Mouse (Mus musculus) limb, embryonic 14.5 days (tissue): ENCODE results near the gene Asprv1. TPM values are rescaled to one million over a fixed set of nuclear protein-coding genes. Genes with fewer than 3 reads are reported as not detected.

Experiments used
- ATAC-seq: fragments of 200-750 bp; cut with Nextera tagmentation; 2 replicates; pipeline ENCODE4 v1.8.0; 2017; ENCODE audit warnings: low read depth, moderate number of reproducible peaks, moderate TSS enrichment; ENCODE audit not compliant: low FRiP score
- DNase-seq: peaks from one replicate; pipeline ENCODE4 v3.0.0-alpha.2; 2015; ENCODE audit warnings: low spot score
- H3K27ac ChIP-seq: fragments of 300-500 bp; sonication (generic); replicated peaks from 2 replicates; pipeline ENCODE4 v1.5.1; 2014; ENCODE audit warnings: low read depth, mild to moderate bottlenecking, low read length, moderate library complexity, mixed read lengths
- H3K27me3 ChIP-seq: fragments of 300-500 bp; sonication (generic); 2 replicates; pipeline ENCODE4 v1.6.1; 2014; ENCODE audit warnings: low read length, mixed read lengths; ENCODE audit not compliant: control insufficient read depth, insufficient read depth
- H3K36me3 ChIP-seq: fragments of 300-500 bp; sonication (generic); 2 replicates; pipeline ENCODE4 v1.6.1; 2014; ENCODE audit warnings: mild to moderate bottlenecking, low read length, moderate library complexity, mixed read lengths; ENCODE audit not compliant: control insufficient read depth, insufficient read depth
- H3K4me1 ChIP-seq: fragments of 300-500 bp; sonication (generic); 2 replicates; pipeline ENCODE4 v1.6.1; 2014; ENCODE audit warnings: antibody characterized with exemption, low read length, mixed read lengths; ENCODE audit not compliant: control insufficient read depth, insufficient read depth
- H3K4me2 ChIP-seq: fragments of 300-500 bp; sonication (generic); replicated peaks from 2 replicates; pipeline ENCODE4 v1.6.1; 2014; ENCODE audit warnings: low read depth, mild to moderate bottlenecking, low read length, moderate library complexity; ENCODE audit not compliant: severe bottlenecking
- H3K4me3 ChIP-seq: fragments of 300-500 bp; sonication (generic); replicated peaks from 2 replicates; pipeline ENCODE4 v1.5.1; 2014; ENCODE audit warnings: low read length
- H3K9ac ChIP-seq: fragments of 300-500 bp; sonication (generic); 2 replicates; pipeline ENCODE4 v1.6.1; 2014; ENCODE audit warnings: mild to moderate bottlenecking, low read depth, low read length, moderate library complexity; ENCODE audit not compliant: severe bottlenecking
- H3K9me3 ChIP-seq: fragments of 300-500 bp; sonication (generic); 2 replicates; pipeline ENCODE4 v1.6.1; 2016; ENCODE audit warnings: low read length; ENCODE audit not compliant: control insufficient read depth
- POLR2A ChIP-seq: fragments of 200-500 bp; IDR thresholded peaks from 2 replicates; pipeline ENCODE4 v1.8.0; 2012; ENCODE audit warnings: inconsistent platforms, mild to moderate bottlenecking, moderate library complexity, borderline replicate concordance; ENCODE audit not compliant: insufficient read depth, insufficient read length; ENCODE audit errors: extremely low read depth
- WGBS: fragments of 180-500 bp; shearing (Covaris S2); extraction: QIAGEN DNeasy Blood & Tissue Kit; methylation state at CpG from one replicate; pipeline ENCODE4 v1.1.7; 2014; 5-methylcytosine and 5-hydroxymethylcytosine counted together
- polyA plus RNA-seq, 2 experiments: library from polyadenylated mRNA; depleted of rRNA in 1 of 2; stranded (reverse) in 1 of 2; unstranded in 1 of 2; fragments of >200 nt; fragmentation: Nextera tagmentation in 1 of 2; extraction: Ambion mirVana in 1 of 2; gene quantifications; 2 replicates each; pipeline versions ENCODE4 v1.2.1 to v1.2.3; 2012 to 2014

The Asprv1 gene
- polyA plus RNA-seq, 2 experiments: 34.8 to 100.0 TPM

DNA sequence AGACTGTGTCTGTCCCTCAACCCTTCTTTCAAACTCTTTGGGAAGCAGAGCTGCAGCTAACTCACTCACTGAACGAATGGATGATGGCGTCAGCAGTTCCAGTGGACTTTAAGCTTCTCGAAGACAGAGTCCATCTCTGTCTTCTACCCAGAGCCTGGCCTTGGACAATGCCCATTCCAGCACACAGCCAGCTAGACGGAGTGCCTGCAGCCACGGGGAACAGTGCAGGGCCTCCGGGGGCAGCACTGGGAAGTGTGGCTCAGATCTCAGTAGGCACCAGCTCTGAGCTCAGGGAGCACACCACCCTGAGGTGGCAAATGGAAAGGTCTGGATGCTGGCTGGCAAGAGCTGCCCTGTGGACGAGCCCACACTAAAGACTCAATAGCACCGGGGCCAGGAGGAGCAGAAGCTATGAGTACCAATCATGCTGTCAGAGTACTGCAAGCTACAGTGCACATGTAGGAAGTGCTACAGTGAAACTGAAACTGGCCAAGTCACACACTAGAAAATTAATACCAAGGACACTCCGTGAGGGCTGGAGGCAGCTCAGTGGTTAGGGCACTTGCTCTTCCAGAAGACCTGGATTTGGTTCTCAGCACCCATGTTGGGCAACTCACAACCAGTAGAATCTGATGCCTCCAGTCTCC lies 26.4 kb downstream of the Asprv1 start:
- no peak overlapping the region for H3K4me3 ChIP-seq
- DNase-seq (no peak), ATAC-seq (no peak)
- H3K9me3 ChIP-seq: no peaks in the 10 kb centered on the region
- H3K4me2 ChIP-seq: no peak overlapping the region
- no peak for TF ChIP-seq POLR2A
- peaks cover 44% of the 10 kb centered on the region for H3K36me3 ChIP-seq
- no peaks in the 10 kb centered on the region for H3K27me3 ChIP-seq
- H3K27ac ChIP-seq: no peak overlapping the region
- whole genome bisulfite sequencing: 83% methylated on average over 9 of the region's 9 CpGs
- no peak overlapping the region for H3K9ac ChIP-seq
- no peaks in the 10 kb centered on the region for H3K4me1 ChIP-seq

DNA sequence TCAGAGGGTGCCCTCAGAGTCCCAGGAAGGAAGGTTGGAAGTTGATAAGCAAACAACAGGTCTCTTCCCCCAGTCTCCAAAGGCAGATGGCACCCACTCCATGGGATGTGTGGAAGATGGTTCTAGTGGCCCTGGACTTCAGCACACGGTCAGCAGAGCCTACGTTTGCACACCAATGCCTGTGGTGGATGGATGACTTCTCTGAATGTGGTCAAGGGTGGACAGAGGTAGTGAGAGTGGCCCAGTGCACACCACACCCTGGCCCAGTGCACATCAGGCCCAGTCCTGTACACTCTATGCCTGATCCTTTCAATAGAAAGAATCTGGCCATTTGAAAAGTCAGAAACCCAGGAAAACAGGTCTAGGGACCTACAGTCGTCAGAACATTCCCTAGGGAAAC lies 30.5 kb downstream of the Asprv1 start:
- H3K27ac ChIP-seq: no peak overlapping the region
- no peak overlapping the region for H3K4me3 ChIP-seq
- H3K36me3 ChIP-seq: peaks cover 49% of the 10 kb centered on the region
- 87% methylated on average over 3 of the region's 3 CpGs for WGBS
- no peak for TF ChIP-seq POLR2A
- no peak overlapping the region for H3K4me2 ChIP-seq
- ATAC-seq (no peak), DNase-seq (no peak)
- H3K4me1 ChIP-seq: no peaks in the 10 kb centered on the region
- H3K9ac ChIP-seq: no peak overlapping the region
- H3K9me3 ChIP-seq: no peaks in the 10 kb centered on the region
- no peaks in the 10 kb centered on the region for H3K27me3 ChIP-seq

DNA sequence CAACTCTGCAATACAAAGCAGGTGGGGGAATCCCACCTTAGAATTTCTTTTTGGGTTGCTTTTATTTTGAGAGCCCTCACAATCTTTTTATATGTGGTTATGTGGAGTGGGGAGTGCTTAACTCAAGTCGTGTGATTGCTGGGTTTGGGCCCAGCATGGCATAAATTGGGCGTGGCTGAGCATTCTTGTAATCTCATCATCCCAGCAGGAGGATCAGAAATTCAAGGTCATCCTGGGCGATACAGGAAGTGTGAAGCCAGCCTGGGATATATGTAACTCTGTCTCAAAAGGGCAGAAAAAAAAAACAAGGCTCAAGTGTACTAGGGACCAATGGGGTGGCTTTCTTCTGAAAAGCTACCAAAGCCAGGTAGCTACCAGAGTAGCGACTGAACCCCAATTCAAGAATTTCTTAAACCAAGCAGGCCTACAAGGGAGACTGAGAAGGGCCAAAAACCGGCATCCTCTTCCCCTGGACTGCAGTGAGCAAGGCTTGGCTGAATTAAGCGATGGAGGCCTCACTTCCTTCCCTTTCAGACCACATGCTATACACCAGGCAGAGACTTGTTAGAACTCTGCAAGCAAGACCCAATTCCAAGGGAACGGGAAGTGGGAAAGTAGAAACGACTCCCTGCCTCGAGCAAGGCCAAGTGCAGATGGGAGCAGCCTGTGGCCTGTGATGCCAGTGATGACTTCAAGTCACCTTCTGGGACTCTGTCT lies 32.4 kb downstream of the Asprv1 start:
- ATAC-seq: no peak
- H3K4me1 ChIP-seq: no peaks in the 10 kb centered on the region
- H3K27me3 ChIP-seq: no peaks in the 10 kb centered on the region
- H3K27ac ChIP-seq: no peak overlapping the region
- no peaks in the 10 kb centered on the region for H3K9me3 ChIP-seq
- 75% methylated on average over 9 of the region's 9 CpGs for WGBS
- TF ChIP-seq POLR2A: no peak
- H3K9ac ChIP-seq: no peak overlapping the region
- no peak for DNase-seq
- H3K4me2 ChIP-seq: no peak overlapping the region
- H3K36me3 ChIP-seq: peaks cover 49% of the 10 kb centered on the region
- no peak overlapping the region for H3K4me3 ChIP-seq

DNA sequence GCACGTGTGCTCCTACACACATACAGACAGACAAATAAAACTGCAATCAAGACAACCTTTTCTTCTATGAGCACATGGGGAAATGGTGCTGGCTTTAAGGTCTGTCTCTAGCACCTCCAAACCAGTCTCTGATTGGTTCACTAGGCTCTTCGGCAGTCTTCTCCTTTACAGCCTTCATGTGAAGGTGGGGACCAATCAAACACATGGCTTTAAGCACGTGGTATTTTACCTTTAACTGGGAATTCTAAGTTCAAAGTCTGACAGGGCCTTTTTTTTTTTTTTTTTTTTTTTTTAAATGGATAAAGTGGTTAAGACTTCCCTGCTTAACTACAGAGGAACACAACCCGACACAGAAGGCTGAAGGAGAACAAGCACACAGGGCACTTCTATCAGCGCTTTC lies 37.1 kb downstream of the Asprv1 start:
- Histone ChIP-seq H3K27ac (no peak overlapping the region), H3K4me3 (no peak overlapping the region), H3K4me2 (no peak overlapping the region), H3K9me3 (no peaks in the 10 kb centered on the region), H3K27me3 (no peaks in the 10 kb centered on the region), H3K9ac (no peak overlapping the region), H3K4me1 (peaks cover 12% of the 10 kb centered on the region), H3K36me3 (peaks cover 32% of the 10 kb centered on the region)
- WGBS: 60% methylated on average over 5 of the region's 5 CpGs
- TF ChIP-seq POLR2A: no peak
- ATAC-seq (no peak), DNase-seq (no peak)

DNA sequence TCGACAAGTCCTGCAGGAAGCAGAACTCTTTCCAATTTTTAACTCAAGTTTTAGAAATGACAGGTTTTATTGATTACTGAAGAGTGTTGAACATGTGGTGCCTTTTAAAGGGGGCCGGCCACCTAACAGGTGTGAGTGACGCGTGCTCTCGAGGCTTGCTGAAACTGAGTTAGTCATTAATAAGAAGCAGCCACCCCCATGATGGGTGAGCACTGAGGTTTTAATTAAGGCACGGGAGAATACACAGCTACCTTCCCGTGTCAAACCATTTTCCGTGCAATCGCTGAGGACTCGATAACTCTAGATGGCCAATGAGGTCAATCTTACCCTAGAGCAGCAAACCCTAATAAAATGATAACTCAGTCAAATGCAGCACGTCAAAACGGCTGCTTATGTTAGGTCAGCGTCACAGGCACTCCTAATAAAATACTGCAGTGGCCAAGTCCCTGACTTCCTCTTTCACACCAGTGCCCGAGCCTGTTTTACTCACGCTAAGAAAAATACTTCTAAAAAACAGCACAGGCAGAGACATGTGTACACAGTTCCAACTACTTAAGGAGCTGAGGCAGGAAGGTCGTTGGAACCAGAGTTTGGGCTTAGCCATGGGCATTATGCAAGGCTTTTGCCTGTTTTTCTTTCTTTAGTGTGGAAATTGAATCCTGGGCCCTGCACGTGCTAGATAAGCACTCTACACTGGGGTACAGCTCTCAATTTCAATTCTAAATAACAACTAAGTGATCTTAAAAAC lies 37.8 kb downstream of the Asprv1 start:
- H3K4me1 ChIP-seq: peaks cover 12% of the 10 kb centered on the region
- H3K4me2 ChIP-seq: no peak overlapping the region
- no peaks in the 10 kb centered on the region for H3K27me3 ChIP-seq
- peaks cover 26% of the 10 kb centered on the region for H3K36me3 ChIP-seq
- no peak overlapping the region for H3K9ac ChIP-seq
- TF ChIP-seq POLR2A: no peak
- H3K27ac ChIP-seq: no peak overlapping the region
- DNase-seq: no peak
- 32% methylated on average over 17 of the region's 17 CpGs for WGBS
- H3K4me3 ChIP-seq: no peak overlapping the region
- ATAC-seq: no peak
- H3K9me3 ChIP-seq: no peaks in the 10 kb centered on the region
